Mouse (Mus musculus) hindlimb bud, embryonic 11.5 days (tissue): ENCODE results near the gene Phc3.

ENCODE experiments used
- DNase-seq: peaks from one replicate; pipeline ENCODE4 v3.0.0-alpha.2; 2012; ENCODE audit warnings: low read depth, low spot score; ENCODE audit errors: extremely low spot score

The Phc3 gene

DNA sequence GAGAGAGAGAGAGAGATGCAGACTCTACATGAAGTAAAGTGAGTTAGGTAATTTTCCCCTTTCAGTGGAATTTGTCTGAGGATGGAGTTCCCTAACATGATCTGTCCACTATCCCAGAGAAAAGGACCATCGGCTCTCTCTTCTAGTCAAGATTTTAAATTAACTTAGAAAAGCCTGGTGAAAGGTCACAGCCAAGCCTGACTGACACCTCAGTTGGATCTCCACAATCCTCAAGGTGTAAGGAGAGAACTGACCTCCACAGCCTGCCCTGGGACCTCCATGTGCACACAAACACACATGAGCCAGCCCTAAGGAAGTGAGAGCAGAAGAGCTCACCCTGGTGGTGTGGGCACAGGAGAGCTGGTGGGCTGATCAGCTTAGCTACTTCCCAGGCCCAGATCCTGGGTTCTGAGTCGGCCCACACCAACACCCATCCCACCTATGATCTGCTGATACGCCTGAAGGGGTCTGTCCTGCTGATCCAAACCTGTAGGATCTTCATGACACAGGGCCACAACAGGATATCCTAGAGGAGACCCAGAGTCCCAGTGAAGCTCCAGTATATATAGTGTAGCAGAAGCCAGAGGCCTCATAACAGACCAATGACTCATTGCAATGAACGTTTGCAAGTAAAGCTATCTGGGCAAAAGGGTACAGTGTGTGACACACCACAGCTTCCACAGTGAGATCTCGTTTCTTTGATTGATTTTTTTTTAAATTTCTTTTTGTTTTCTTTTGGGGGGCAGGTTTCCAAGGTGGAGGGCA is 12.6 kb upstream of the Phc3 start:
- DNase-seq, result no peak

DNA sequence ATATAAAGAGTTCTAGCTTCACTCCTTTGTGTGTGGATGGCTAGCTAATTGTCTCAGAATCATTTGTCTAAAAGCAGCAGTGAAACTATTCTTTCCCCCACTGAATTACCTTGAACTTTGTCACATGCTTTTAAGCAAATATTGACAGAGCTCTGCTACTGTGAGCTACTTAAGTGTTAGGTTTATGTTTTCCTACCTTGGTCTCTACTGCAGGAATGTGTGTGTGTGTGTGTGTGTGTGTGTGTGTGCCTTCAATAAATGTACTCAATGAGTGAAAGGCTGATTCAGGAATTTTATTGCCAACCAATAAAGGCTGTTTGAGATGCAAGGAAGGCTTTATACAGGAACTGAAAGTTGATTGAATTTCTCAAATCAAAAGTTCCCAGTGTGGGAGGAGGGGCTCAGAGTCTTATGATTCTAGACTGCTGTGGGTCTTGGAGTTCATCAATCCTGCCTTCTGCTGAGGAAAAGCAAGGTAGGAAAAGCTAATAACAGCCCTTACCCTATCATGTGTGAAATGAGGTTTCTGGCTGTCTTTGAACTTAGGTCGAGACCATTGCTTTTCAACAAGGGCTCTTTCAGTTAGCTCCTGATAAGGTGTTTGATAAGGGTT is 7.9 kb upstream of the Phc3 start:
- no peak for DNase-seq

DNA sequence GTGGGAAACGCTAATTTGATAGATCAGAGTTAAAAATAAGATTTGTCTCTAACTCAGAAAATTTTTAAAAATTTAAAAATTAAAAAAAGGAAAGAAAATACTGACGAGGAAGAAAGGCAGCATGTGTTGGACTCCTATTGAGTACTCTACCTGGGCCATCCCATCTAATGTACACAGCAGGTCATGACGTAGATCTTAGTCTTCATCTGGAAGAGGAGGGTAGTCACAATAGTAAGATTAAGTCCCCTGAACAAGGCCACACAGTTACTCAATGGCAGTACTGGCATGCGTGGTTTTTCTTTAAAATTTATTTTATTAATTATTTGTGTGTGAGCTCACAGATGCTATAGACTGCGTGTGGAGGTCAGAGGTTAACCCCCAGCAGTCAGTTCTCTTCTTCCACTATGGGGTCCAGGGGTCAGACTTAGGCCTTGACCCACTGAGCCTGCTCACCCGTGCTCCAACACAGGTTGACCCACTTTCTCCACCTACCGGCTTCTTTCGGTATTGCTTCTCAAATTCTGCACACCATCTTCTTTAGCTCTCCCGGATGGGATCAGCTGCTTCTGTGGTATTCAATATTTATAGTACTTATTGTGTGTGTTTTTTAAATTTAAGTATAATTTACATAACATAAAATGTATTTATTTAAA is 6.0 kb upstream of the Phc3 start:
- DNase-seq, result no peak

DNA sequence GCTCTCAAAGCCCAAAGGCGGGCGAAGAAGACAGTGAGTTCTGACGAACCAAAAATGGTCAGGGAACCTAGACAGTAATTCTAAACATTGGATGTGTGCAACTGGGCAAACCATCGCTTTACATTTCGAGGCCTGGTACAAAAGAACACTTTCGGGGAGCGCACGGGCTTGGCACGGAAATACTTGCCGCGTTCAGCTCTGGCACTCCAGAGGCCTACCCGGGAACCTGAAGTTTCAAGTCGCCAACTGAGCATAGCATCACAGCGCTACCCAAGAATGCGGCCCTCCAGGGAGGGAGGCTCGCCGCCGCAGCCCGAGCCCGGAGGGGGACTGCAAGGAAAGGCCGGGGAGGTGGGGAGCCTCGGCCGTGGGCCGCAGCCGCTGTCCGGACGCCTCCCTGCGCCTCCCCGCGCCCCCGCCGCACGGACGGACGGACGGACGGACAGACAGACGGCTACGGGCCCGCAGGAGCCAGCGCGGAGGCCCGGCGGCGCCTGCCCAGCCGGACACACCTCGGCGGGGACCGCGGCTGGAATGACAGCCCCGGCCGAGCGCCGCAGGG is 603 bp downstream of the Phc3 start:
- DNase-seq, result no peak

DNA sequence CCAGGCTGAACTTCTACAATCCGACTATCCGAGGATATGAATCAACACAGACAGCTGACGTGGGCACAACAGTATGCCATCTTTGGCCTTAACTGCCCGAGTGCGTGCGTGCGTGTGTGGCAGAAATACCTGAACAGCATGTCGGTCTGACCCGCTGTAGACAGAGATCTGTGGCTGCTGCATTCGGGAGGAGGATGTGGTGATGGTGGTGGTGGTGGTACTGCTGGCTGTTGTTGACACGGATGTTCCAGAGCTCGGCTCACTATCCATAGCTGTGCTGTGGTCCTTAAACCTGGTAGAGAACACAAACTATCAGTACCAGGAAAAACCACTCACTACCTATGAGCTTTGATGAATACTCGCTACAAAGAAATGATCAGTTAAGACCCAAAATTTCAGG is 3.6 kb downstream of the Phc3 start:
- no peak for DNase-seq

DNA sequence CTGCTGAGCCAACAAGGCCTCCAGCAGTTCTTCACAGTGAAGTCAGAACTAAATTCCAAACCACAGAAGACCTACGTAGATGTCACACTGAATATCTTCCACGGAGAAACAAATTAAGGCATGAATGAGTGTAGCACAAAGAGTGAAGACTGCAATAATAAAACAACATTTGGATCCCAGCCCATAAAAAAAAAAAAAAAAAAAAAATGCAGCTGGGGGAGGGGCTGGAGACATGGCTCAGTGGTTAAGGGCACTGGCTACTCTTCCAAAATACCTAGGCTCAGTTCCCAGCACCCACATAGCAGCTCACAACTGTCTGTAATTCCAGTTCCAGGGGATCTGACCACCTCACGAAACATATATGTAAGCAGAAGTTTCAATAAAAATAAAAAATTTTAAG is 5.0 kb downstream of the Phc3 start:
- DNase-seq, result no peak

DNA sequence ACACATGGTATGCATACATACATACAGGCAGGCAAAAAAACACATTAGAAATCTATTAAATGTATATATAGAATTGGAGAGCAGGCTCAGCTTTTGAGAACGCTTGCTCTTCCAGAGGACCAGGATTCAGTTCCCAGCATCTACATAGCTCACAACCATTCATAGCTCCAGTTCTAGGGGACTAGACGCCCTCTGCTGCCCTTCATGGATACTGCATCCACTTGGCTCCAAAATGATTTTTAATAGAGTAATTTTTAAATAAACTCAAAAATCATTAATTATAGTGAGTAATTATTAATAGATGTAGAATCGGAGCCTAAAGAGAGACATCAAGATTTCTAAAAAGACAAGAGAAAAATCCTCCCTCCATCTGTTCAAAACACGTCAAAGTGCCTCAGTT is 6.1 kb downstream of the Phc3 start:
- no peak for DNase-seq

DNA sequence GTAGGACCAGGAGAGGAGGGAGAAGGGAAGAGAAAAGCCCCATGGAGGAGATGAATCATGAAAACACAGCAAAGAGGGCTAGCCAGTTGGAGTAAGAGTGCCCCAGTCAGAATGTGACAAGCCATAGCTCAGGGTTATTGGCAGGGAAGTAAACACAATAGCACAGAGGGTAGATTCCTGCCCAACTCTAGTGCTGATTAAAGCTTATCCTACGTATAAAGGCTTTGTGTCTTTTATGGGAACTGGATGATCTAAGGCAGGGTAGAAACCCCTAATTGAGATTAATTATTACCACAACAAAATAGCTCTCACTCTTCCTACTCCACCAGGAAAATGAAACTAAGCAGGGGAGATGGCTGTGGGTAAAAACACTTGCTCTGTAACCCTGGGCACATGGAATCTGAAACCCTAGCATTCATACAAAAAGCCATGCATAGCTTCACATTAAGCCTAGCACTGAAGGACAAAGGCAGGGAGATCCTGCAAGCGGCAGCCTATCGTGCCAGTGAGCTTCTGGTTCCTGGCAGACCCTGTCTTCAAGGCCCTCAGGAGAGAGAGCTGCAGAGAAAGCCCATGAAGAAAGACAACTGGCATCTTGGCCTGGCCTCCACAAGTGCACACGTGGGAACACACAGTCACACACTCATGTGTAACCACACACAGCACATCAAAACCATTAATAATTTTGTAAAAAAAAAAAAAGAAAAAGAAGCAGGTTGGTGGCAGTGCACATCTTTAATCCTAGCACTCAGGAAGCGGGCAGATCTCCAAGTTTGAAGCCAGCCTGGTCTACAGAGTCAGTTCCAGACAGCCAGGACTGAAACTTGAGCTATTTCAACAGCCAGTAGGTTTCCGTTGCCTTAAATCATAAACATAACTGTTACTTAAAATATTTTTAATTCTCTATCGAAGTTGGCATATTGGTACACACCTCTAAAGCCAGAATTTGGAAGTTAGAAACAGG is 9.1 kb downstream of the Phc3 start:
- DNase-seq, result no peak

DNA sequence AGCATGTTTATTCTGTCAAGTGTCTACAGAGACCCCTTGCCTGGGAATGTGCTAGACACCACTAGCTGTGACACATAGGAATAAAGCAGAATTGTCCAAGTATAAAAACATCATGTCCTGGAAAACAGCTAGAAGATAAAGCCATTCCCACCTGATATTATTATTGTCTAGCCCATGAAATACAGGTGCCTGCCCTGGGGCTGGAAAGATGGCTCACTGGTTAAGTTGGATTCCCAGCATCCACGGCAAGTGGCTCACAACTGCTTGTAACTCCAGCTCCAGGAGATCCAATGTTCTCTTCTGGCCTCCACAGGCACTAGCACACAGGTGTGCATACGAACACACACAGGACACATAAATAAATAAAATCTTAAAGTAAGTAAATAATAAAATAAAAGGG is 10.5 kb downstream of the Phc3 start:
- no peak for DNase-seq

DNA sequence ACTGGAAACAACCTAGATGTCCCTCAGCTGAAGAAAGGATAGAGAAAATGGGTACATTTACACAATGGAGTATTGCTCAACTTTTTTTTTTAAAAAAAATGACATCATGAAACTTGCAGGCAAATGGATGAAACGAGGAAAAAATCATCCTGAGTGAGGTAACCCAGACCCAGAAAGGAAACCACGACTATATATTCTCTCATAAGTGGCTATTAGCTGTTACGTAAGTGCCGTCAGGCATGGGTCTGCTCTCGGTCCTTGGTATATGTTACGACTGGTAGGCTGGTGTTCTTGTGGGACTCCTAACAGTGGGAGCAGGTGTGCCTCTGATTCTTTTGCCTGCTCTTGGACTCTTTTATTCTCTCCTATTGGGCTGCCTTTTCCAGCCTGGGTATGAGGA is 12.9 kb downstream of the Phc3 start:
- DNase-seq, result no peak

DNA sequence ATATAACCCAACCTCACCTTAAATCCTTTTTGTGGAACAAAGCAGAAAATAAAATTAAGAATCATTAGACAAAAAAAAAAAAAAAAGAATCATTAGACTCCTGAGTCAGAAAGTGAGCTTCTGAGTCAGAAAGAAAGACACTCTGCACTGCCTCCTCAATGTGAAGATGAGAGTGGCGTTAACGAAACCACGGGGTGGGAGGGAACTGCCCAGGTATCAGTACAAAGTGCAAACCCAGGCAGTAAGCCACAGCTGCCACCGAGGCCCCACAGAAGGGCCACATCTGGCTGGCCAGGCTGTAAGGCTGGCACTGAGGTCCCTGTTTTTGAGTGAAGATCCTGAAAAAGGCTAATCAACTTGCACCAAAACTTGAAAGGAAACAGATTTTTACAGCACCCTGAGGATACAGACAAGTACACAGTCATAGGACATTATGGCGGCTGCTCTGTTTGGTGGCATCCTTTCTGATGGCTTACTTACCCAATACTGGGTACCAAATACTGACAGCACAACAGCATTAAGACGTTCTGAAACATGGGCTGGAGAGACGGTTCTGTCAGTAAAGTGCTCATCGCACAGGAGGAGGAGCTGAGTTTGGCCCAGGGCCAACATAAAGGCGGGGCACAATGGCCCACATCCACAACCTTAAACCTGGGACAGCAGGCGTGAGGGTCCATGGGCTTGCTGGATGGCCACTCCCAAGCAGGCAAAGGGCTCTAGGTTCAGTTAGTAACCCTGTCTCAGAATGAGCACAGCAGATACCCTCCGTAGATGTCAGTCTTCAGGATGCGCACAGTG is 16.7 kb downstream of the Phc3 start:
- no peak for DNase-seq

DNA sequence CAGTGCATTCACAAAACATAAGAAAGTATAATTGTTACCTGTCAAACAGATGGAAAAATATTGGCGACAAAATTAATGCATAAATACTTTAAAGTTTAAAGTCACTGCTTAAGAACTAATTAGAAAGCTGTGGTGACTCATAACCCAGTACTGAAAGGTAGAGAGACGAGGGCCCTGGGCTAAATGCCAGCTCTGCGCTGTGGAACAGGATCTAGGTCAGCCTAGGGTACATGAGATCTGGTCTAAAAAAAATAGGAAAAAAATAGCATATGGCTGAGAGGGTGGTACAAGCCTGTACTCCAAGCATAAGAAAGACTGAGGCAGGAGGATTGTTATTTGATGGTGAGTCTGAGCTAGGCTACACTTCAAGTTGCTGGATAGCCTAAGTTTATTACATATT is 17.6 kb downstream of the Phc3 start:
- DNase-seq, result no peak

DNA sequence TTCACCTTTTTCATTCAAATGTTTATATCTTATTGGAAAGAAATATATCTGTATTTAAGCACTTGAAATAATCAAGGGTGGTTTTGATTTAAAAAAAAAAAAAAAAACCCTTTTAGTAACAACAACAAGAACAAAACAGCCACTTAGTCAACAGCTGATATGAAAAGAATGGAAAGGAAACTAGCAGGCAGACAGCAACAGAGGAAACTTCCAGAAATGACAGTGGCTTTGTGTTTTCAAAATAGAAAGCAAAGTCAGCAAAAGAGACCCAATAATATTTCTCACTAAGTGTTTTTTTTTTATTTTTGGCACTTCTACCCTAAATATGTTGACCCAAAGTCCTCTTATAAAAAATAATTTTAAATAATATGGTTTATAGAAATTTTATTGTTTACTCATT is 34.8 kb downstream of the Phc3 start:
- DNase-seq, result no peak

DNA sequence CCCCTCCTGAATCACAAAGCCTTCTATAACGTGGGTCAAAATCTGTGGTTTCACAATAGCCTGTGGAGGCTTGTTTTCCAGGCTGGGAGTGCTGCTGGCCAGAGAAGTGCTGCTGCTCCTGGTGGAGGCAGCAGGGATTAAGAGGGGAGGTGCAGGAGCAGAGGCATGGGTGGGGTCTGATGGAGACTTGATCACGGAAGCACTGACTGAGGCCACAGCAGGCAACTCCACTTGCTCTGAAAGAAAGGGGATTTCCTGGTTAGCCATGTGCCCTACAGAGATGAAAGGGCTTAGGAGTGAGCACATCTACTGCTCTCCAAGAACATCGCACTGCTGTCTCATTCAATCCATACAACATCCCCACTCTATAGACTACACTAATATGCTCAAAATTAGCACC is 39.4 kb downstream of the Phc3 start:
- no peak for DNase-seq

DNA sequence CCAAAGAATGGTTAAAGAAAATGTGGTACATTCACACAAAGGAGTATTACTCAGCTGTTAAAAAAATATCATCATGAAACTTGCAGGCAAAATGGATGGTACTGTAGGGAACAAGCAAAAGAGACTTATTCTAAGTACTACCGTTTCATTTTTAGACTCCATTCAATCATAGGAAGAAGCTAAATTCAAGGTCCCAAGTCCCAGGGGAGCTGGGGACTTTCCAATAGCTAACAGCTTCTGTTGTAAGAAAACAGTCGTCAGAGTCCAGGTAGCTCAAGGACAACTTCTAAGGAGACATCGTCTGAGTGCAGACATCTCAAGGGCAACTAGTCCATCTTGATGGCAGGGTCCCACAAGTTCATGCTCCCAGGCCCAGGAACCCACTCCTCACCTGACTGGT is 41.6 kb downstream of the Phc3 start:
- no peak for DNase-seq

DNA sequence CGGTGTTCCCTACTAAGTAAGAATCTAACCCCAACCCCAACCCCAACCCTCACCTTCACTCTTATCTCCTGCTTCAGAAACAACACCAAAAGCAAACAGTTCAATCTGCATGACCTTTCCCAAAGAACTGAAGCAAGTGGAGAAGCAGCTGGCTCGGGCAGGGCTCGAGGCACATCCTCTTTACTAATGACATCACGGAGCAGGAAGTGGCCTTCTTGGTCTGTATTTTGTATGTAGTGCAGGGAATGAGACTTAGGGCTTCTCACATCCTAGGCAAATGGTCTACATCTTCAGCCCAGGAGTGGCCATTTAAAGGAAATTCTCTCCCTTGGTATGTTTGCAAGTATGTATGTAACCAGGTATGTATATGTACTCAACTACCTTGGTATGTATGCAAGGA is 52.1 kb downstream of the Phc3 start:
- no peak for DNase-seq

DNA sequence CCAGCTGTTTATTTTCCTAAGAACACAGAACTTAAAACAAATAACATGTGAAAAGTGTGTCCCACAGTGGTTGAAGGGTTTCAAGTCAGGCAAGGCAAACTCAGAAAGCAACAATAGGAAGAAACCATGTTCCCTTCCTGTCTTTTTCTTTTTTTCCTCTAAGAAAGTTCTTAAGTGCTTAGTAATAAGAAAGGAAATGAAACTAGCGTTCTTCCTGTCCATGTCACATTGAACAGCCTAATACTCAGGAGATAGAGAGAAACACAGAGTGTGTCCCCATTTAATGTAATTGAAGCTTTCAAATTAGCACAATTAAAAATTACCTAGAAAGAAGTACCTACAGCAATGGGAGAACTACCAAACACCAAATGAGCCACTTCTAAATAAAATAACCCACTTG is 64.6 kb downstream of the Phc3 start:
- no peak for DNase-seq

DNA sequence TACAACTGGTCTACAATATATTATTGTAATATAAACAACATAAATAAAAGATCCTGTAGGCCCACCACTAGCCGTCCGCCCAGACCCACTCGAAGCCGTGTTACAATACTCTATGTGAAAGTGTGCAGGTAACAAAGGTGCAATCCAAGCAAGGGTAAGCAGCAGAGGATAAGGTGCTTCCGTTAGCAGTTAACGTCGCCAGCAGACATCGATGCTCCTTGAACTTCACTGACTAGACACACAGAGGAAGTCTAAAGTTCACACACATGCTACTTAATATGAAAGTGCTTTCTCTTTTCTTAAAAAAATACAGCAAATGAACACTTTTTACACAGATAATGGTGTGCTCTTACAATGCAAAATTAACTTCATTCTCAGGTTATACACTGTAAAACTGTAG is 69.8 kb downstream of the Phc3 start:
- no peak for DNase-seq

DNA sequence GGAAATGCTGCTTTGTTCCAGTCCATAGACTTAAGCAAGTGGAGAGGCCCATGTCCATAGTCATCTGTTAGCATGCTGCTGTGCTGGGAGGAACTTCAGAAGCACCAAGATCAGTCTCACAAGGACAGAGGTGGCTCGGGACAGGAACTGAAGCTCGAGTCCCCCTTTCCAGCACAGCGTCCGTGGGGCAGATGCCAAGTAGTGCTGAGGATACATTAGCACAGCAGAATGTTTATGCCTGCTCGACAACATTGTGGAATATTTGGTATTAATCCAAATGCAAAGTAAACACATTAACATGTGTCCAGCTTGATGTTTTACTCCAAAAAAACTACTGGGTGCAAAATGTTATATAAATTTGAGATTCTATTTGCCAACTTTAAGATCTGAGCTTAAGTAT is 72.5 kb downstream of the Phc3 start:
- DNase-seq, result no peak

DNA sequence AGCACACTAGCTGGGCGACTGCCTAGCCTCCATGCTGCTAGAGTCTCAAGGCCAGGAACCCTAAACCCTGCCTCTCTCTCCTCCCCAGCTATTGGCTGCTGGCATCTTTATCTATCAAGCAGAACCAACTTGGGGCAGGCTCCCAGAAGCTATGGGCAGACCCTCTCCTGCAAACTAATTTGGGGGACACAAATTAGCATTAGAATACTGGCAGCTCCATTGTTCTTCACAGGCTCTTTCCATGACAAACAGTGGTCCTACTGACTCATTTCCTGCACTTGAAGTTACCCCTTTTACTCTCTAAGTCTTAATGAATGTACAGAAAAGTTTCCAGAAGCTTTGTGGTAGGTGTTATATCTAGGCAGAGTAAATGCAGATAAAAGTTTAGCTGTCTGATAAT is 80.2 kb downstream of the Phc3 start:
- no peak for DNase-seq
